Mouse (Mus musculus) cerebellum, adult 11-12 months (tissue): ENCODE results near the gene Clrn3.
"Not testable (repeated sequence)": the region's sequence is repeated elsewhere in the genome, so short reads cannot be mapped to it uniquely, and the experiment has no call there.

Experiments
- DNase-seq: peaks from one replicate; pipeline ENCODE4 v3.0.0; 2022

The Clrn3 gene

GRCm38 (mm10) chr7:135534548-135535189, 6.2 kb upstream of the Clrn3 start:
- no peak for DNase-seq

DNA sequence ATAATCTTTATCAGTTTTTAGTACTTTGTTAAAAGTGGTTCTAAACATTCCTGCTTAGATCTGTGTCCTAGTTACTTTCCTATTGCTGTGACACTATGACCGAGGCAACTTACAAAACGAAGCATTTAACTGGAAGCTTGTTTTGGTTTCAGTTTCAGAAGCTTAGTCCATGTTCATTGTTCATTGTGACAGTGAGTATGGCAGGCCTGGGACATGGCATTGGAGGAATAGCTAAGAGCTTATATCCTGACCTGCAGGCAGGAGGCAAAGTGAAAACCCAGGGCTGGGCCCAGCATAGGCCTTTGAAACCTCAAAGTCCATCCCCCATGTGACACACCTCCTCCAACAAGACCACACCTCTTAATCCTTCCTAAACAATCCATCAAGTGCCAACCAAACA, 614 bp upstream of the Clrn3 start:
- no peak for DNase-seq

- DNase-seq = no peak
Measured at GRCm38 (mm10) chr7:135527169-135527568, 1.3 kb downstream of the Clrn3 start.

GRCm38 (mm10) chr7:135526574-135527152, 1.8 kb downstream of the Clrn3 start:
- no peak for DNase-seq

GRCm38 (mm10) chr7:135524424-135524967, 4.0 kb downstream of the Clrn3 start:
- no peak for DNase-seq

GRCm38 (mm10) chr7:135523981-135524380, 4.5 kb downstream of the Clrn3 start:
- no peak for DNase-seq

DNA sequence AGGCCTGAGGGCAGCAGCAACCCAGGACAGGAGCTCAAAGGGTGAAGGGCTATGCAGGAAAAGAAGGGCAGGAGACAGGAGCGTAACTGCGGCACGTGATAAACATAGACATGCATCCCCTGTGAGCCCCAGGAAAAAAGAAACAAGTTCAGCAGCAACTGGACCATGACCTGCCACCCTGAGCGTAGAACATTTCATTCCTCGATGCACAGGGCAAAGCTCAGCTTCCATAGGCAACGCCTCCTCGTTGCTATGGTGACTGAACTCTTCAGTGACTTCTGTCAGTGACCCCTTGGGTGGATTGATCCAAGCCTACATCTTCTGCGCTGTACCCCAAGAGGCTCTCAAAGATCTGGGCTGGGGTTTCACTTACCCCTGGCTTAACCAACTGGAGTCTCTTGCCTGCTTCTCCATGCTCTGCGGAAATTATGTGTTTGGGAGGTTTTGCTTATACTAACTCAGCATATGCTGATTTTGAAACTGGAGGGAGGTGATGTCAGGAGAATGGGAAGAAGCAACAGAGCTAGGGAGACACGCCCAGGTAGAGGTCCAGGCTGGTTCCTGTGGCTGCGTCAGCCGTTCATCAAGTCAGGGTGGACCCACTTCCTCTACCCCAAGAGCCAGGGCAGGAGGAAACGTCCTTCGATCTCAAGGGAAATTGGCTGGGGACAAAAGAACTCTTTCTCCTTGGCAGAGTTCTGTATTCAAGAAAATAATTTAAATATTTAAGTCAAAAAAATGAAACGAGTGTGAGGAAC, 6.5 kb downstream of the Clrn3 start:
- DNase-seq = no peak

- DNase-seq = no peak
Measured at GRCm38 (mm10) chr7:135520241-135520640, 8.2 kb downstream of the Clrn3 start.

GRCm38 (mm10) chr7:135517191-135517590, 11.3 kb downstream of the Clrn3 start:
- DNase-seq = no peak

- no peak for DNase-seq
Measured at GRCm38 (mm10) chr7:135511723-135512122, 16.7 kb downstream of the Clrn3 start.

DNA sequence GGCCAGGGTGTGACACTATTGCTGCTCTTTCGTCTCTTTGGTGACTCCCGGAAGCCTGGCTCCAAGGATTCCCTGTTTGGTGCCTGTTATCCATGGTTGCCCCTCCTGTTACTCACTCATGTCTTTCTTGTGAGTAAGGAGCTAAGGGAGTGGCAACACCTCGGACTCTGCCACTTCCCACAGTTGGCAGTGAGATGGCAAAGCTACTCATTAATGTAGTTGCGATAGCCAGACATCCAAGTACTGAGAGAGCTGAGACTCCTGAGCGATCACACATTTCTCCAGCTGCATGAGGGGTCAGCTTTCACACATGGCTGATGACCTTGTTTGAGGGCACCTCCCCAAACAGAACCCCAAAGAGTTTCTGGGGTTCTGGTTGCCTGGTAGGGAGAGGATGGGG, 18.0 kb downstream of the Clrn3 start:
- DNase-seq = no peak

DNA sequence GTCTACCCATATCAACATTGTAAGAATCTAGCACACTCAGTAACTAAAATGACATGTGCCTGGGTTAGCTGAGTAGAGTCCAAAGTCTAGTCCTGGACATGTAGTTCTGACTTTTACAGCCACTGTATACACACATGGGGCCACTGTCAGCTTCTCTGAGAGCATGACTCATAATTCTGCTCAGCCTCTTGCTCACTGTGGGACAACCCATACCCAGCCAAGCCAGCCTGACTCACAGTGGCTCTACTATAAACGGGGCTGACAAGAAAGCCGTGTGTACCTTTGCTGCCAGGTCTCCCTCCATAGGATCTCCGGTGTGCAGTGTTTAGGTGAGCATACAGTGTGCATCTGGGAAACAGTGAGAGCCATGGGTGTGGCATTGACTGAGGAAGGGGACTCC, 19.2 kb downstream of the Clrn3 start:
- DNase-seq = no peak

GRCm38 (mm10) chr7:135508602-135509001, 19.9 kb downstream of the Clrn3 start:
- DNase-seq = no peak

DNA sequence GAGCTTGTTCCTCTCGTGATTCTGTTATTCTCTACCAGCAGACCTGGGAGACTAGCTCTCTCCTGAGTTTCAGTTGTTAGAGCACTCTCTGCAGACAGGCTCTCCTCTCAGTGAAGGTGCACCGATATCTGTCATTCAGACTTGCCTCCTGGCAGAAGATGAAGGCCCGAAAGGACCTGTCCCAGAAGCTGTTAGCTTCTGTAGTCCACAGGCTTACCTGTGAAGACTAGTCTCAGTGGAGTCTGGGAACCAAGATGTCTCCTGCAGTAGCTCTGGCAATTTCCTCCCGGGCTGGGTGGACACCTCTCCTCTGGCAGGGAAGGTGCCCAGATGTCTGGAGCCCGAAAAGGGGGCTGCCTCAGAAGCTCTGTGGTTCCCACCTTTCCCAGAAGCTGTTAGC, 21.9 kb downstream of the Clrn3 start:
- DNase-seq = not testable (repeated sequence)

GRCm38 (mm10) chr7:135499403-135499802, 29.1 kb downstream of the Clrn3 start:
- DNase-seq = no peak

- no peak for DNase-seq
Measured at GRCm38 (mm10) chr7:135498565-135499186, 29.8 kb downstream of the Clrn3 start.

- no peak for DNase-seq
Measured at GRCm38 (mm10) chr7:135495303-135495702, 33.2 kb downstream of the Clrn3 start.

DNA sequence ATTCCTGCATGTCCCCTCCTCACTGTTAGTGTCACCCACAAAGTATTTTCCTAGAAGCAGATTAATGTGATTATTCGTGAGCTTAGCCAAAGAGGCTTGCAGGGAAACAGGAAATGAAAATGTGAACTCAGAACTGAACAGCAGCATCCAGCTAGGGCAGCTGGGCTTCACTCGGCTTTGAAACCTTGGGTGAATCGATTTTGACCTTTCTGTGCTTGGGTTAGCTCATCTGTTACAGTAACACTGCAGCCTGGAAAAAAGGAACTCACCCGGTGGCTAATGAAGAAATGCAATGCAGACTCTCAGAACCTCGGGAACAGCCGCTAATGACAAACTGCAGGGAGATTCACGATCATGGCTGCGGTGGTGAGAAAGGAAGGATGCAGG, 38.0 kb downstream of the Clrn3 start:
- no peak for DNase-seq

DNA sequence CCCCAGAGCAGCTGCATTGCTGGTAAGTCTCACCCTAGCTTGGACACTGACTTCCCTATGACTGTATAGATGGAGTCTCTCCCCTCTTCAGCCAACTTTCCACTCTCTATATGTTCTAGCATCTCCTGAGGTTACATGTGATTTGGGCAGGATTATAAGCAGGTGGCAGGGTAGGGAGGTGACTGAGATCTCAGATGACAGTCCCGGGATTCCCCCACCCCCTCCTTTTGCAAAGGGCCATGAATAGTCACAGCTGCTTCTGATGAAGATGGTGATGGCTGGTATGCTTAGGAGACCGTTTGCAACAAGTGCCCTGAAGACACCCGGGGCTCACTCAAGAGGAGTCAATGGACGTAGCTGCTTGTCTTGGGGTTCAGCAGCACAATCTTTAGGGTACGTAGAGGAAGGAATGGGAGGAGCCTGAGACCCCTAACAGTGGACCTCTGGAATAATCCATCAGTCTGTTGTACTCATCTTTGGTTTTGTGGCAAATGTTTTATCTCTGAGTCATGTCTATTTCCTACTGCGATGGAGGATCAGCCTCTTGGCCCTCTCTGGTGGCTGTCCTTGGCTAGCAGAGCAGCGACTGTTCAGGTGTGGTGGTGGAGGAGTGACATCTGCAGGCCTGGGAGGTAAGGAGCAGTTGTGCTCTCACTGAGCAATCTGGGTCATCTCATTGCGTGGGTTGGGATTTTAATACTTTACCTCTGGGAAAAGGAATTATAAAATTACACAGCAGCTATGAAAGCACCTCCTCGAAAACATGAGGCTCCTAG, 38.5 kb downstream of the Clrn3 start:
- no peak for DNase-seq

DNA sequence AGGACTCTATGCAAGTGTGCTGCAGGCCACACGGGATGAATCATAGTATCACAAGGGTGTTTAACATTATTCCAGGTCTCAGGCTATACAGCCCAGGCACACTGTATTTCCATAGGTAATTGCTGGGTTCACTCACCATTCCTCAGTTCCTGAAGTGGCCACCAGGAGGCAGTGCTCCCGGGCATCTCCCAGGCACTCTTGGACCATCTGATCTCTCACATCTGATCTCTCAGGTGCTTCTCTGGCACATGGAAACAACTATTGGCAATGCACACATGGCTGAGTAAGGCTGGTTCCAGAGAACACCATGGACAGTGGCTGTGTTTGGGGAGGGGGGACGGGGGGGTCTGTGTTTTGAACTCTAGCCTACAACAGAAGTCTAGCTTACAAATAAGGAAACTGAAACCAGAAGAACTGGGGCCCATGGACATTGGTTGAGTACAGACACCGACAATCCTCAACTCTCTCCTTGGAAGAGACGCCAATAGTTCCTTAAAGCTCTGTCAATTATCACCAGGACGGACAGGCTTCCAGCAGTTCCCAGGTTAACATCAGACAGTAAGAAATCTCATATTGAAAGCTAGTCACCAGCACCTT, 40.1 kb downstream of the Clrn3 start:
- DNase-seq = no peak

DNA sequence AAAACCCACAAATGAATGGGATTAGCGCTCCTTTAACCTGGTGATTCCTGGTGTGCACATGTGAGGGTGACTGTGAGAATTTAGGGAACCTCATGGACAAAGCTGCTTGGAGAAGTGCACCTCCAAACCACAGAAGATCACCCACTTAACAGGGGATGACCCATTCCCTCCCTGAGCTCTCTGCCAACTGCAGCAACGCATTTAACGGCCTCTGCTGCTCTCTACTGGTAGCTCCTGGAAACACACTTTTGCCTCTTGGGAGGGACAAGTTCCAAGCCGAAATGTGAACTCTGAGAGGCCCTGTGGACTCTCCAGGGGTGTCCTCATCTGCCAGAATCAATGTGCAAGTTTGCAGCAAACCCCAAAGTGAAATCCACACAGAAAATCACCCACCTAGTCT, 41.0 kb downstream of the Clrn3 start:
- DNase-seq = peak; percentile 32

GRCm38 (mm10) chr7:135486645-135487382, 41.6 kb downstream of the Clrn3 start:
- DNase-seq = no peak
